Mouse (Mus musculus): ENCODE results near the gene Olfr1140. TPM values are rescaled to one million over a fixed set of nuclear protein-coding genes. Genes with fewer than 3 reads are reported as not detected.

The Olfr1140 gene
- polyA plus RNA-seq (2012; rRNA removed) = not detected in 2 replicates

GRCm38 (mm10) chr2:87743452-87743851 lies at the start of gene Olfr1140:
Gene Olfr1140 (plus strand): TSS chr2:87743752.
- TF ChIP-seq POLR2A (IDR thresholded peaks at IDR 0.05; ENCODE audit: borderline replicate concordance, extremely low read depth, insufficient read depth, insufficient read length, poor library complexity, severe bottlenecking) (no peak), CTCF (IDR thresholded peaks at IDR 0.05; ENCODE audit: borderline replicate concordance, extremely low read depth, insufficient read depth, insufficient read length) (no peak)
- DNase-seq (ENCODE audit: low read depth) = no peak

DNA sequence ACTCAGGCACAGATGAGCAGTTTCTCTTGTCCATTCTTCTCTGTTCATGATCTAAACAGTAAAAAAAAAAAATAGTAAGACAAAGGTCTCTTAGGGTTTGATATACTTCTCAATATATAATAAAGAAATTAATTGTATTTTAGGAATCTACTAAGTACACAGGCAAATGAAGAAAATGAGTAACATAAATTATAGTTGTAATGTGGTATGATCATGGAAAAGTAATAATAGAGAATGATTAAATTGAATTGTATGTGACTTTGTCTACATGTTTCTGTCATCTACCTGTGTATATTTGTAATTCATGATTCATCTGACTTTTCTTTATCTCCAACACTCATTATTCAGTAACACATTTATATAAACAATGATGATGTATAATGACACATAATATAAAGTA lies 49.7 kb upstream of the Olfr1140 start, which contains the start of gene Olfr1136:
Gene Olfr1136, minus strand, starts transcription at position 101 of the 400 bp plus-strand sequence.
- TF ChIP-seq POLR2A (IDR thresholded peaks at IDR 0.05; ENCODE audit: borderline replicate concordance, extremely low read depth, insufficient read depth, insufficient read length, poor library complexity, severe bottlenecking) (no peak), CTCF (IDR thresholded peaks at IDR 0.05; ENCODE audit: borderline replicate concordance, extremely low read depth, insufficient read depth, insufficient read length) (no peak)
- no peak for DNase-seq (ENCODE audit: low read depth)

DNA sequence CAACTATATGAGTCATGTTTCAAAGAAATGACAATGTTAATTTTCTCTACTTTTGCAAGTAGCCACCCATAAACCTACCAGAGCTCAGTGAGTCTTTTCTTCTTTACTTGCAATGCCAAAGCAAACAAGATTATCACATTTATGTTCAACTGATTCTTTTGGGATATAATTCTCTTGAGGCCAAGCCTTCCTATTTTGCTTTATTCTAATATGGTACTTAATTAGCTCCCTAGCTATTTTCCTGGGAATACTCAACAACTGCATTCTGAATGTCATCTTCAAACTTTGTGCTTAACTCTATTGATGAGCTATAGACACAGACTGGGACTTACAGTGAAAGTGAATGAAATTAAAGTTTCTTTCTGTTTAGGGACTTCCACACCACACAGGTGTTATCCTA lies 30.5 kb upstream of the Olfr1140 start, which contains the start of gene Olfr1137:
Gene Olfr1137, minus strand, starts transcription at position 101 of the 400 bp plus-strand sequence.
- DNase-seq (ENCODE audit: low read depth) = no peak
- no peak for TF ChIP-seq CTCF (IDR thresholded peaks at IDR 0.05; ENCODE audit: borderline replicate concordance, extremely low read depth, insufficient read depth, insufficient read length)
- TF ChIP-seq POLR2A (IDR thresholded peaks at IDR 0.05; ENCODE audit: borderline replicate concordance, extremely low read depth, insufficient read depth, insufficient read length, poor library complexity, severe bottlenecking) = no peak

DNA sequence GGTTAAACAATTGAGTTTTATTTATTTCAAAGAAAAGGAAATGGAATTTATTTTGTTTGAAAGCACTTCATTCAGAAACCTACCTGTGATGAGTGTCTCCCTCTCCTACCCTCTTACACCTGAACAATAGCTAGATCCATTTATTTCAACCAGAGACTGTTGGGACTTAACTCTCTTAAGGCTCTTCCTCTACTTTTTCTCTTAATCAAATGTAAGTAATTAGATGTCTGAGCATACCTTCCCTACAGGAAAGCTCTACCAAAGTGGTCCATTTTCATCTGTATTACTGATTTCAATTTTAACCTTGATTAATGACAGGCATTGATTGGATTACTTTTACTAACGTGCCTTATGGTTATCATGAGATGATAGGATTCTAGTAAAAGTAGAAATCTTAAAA lies 3.7 kb upstream of the Olfr1140 start, which contains the start of gene Olfr1138:
Gene Olfr1138, minus strand, starts transcription at position 101 of the 400 bp plus-strand sequence.
- TF ChIP-seq CTCF (IDR thresholded peaks at IDR 0.05; ENCODE audit: borderline replicate concordance, extremely low read depth, insufficient read depth, insufficient read length) (no peak), POLR2A (IDR thresholded peaks at IDR 0.05; ENCODE audit: borderline replicate concordance, extremely low read depth, insufficient read depth, insufficient read length, poor library complexity, severe bottlenecking) (no peak)
- DNase-seq (ENCODE audit: low read depth) = no peak

- TF ChIP-seq CTCF (IDR thresholded peaks at IDR 0.05; ENCODE audit: borderline replicate concordance, extremely low read depth, insufficient read depth, insufficient read length) = no peak
- TF ChIP-seq POLR2A (IDR thresholded peaks at IDR 0.05; ENCODE audit: borderline replicate concordance, extremely low read depth, insufficient read depth, insufficient read length, poor library complexity, severe bottlenecking) = no peak
- DNase-seq (ENCODE audit: low read depth) = no peak
Measured at GRCm38 (mm10) chr2:87753891-87754290, 10.3 kb downstream of the Olfr1140 start, which contains the start of gene Olfr1141. Gene Olfr1141 (minus strand): TSS chr2:87753991.

- peak; percentile 2 for DNase-seq (ENCODE audit: low read depth)
- TF ChIP-seq CTCF (IDR thresholded peaks at IDR 0.05; ENCODE audit: borderline replicate concordance, extremely low read depth, insufficient read depth, insufficient read length) (no peak), POLR2A (IDR thresholded peaks at IDR 0.05; ENCODE audit: borderline replicate concordance, extremely low read depth, insufficient read depth, insufficient read length, poor library complexity, severe bottlenecking) (no peak)
Measured at GRCm38 (mm10) chr2:87776143-87776542, 32.6 kb downstream of the Olfr1140 start.

GRCm38 (mm10) chr2:87779183-87779582 lies 35.6 kb downstream of the Olfr1140 start, which contains the start of gene Olfr152:
Gene Olfr152 (plus strand): TSS chr2:87779483.
- DNase-seq (ENCODE audit: low read depth) = no peak
- TF ChIP-seq POLR2A (IDR thresholded peaks at IDR 0.05; ENCODE audit: borderline replicate concordance, extremely low read depth, insufficient read depth, insufficient read length, poor library complexity, severe bottlenecking) (no peak), CTCF (IDR thresholded peaks at IDR 0.05; ENCODE audit: borderline replicate concordance, extremely low read depth, insufficient read depth, insufficient read length) (no peak)

Other genes starting within 250 kb of the Olfr1140 start
- gene Pramel7, start 246.7 kb upstream of the Olfr1140 start, polyA plus RNA-seq (2012; rRNA removed) = not detected in 2 replicates
- gene Pramel6, start 237.2 kb upstream of the Olfr1140 start, polyA plus RNA-seq (2012; rRNA removed) = not detected in 2 replicates
- gene Olfr153, start 212.0 kb upstream of the Olfr1140 start, polyA plus RNA-seq (2012; rRNA removed) = not detected in 2 replicates
- gene Olfr1128, start 198.2 kb upstream of the Olfr1140 start, polyA plus RNA-seq (2012; rRNA removed) = not detected in 2 replicates
- gene Olfr1129, start 169.8 kb upstream of the Olfr1140 start, polyA plus RNA-seq (2012; rRNA removed) = not detected in 2 replicates
- gene Olfr1130, start 137.5 kb upstream of the Olfr1140 start, polyA plus RNA-seq (2012; rRNA removed) = not detected in 2 replicates
- not detected in 2 replicates for gene Olfr1131, start 116.6 kb upstream of the Olfr1140 start, polyA plus RNA-seq (2012; rRNA removed)
- not detected in 2 replicates for gene Olfr1132, start 106.2 kb upstream of the Olfr1140 start, polyA plus RNA-seq (2012; rRNA removed)
- not detected in 2 replicates for gene Olfr1133, start 96.4 kb upstream of the Olfr1140 start, polyA plus RNA-seq (2012; rRNA removed)
- gene Olfr1134, start 85.3 kb upstream of the Olfr1140 start, polyA plus RNA-seq (2012; rRNA removed) = not detected in 2 replicates
- gene Olfr1135, start 70.1 kb upstream of the Olfr1140 start, polyA plus RNA-seq (2012; rRNA removed) = not detected in 2 replicates
- gene Olfr1136, start 49.8 kb upstream of the Olfr1140 start, polyA plus RNA-seq (2012; rRNA removed) = not detected in 2 replicates
- gene Olfr1137, start 30.6 kb upstream of the Olfr1140 start, polyA plus RNA-seq (2012; rRNA removed) = not detected in 2 replicates
- not detected in 2 replicates for gene Olfr1138, start 3.8 kb upstream of the Olfr1140 start, polyA plus RNA-seq (2012; rRNA removed)
- gene Olfr1141, start 10.2 kb downstream of the Olfr1140 start, polyA plus RNA-seq (2012; rRNA removed) = not detected in 2 replicates
- gene Olfr152, start 35.7 kb downstream of the Olfr1140 start, polyA plus RNA-seq (2012; rRNA removed) = not detected in 2 replicates
- gene Olfr1143, start 56.8 kb downstream of the Olfr1140 start, polyA plus RNA-seq (2012; rRNA removed) = not detected in 2 replicates
- not detected in 2 replicates for gene Olfr1145, start 66.1 kb downstream of the Olfr1140 start, polyA plus RNA-seq (2012; rRNA removed)
- gene Olfr1148, start 86.8 kb downstream of the Olfr1140 start, polyA plus RNA-seq (2012; rRNA removed) = not detected in 2 replicates
- gene Olfr1150-ps1, start 100.2 kb downstream of the Olfr1140 start, polyA plus RNA-seq (2012; rRNA removed) = not detected in 2 replicates
- gene Olfr1151, start 112.1 kb downstream of the Olfr1140 start, polyA plus RNA-seq (2012; rRNA removed) = not detected in 2 replicates
- gene Olfr1152, start 122.7 kb downstream of the Olfr1140 start, polyA plus RNA-seq (2012; rRNA removed) = not detected in 2 replicates
- not detected in 2 replicates for gene Olfr1153, start 151.2 kb downstream of the Olfr1140 start, polyA plus RNA-seq (2012; rRNA removed)
- not detected in 2 replicates for gene Olfr1154, start 161.4 kb downstream of the Olfr1140 start, polyA plus RNA-seq (2012; rRNA removed)
- not detected in 2 replicates for gene Olfr1155, start 201.4 kb downstream of the Olfr1140 start, polyA plus RNA-seq (2012; rRNA removed)
- gene Olfr1156, start 209.3 kb downstream of the Olfr1140 start, polyA plus RNA-seq (2012; rRNA removed) = not detected in 2 replicates
- gene Olfr1157, start 224.5 kb downstream of the Olfr1140 start, polyA plus RNA-seq (2012; rRNA removed) = not detected in 2 replicates
- not detected in 2 replicates for gene Olfr74, start 230.9 kb downstream of the Olfr1140 start, polyA plus RNA-seq (2012; rRNA removed)
- gene Olfr1158, start 246.4 kb downstream of the Olfr1140 start, polyA plus RNA-seq (2012; rRNA removed) = not detected in 2 replicates